Mouse (Mus musculus): ENCODE results near the gene Ktn1.

The Ktn1 gene

DNA sequence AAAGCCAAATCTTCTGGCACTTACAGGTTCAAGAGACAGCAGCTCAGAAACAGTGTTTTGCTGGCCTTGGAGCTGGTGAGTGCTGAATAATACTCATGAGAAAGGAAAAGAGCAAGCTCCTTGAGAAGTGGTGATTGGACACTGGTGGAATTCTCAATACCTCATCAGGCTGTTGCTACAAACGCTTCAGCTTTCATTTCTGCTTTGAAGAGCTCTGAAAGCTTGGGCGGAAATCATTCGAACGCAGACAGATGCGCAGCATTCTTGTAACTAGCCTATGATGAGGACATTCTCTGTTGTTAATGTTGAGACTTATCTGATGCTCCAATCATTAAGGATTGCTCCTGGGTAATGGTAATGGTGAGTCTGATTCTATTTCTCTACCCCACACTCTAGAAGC lies at the start of gene Ktn1:
Gene Ktn1, plus strand, starts transcription at position 231 of the 400 bp plus-strand sequence.
- peak in 1 of 2 experiments; percentile 7 for DNase-seq

DNA sequence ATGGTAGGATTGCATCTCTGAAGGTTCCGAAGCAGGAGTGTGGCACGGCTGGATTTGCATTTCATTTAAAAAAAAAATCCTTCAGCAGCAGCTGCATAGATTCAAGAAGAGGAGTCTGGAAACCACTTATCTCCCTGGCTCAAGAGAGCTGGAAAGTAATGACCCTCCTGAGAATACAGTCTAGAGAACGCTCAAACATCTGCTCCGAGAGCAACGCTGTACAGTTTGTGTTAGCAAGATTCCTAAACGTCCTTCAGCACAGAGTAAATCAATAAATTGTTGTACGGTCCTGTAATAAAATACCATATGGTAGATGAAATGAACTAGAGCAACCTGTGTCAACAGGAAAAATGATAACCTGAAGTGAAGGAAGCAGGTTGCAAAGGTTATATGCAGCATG lies 35.0 kb upstream of the Ktn1 start:
- no peak for DNase-seq

DNA sequence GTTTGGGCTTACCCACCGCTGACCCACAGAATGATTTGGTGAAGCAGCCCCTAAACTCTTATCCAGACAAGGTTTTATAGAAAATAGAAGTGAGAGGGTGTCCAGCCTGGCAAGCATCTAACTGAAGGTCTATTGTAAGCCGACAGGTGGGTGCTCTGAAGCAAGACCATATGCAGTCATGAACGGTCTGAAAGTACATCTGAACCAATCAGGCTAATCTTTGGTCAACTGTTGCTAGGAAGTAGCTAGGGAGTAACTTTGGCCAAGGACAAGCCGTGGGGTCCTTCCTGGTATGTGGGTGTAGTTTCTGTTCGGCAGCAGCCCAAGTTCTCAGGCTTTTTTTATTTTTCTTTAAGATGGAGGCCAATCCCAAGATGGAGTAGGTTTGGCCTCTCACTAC lies 29.4 kb upstream of the Ktn1 start:
- DNase-seq = no peak

DNA sequence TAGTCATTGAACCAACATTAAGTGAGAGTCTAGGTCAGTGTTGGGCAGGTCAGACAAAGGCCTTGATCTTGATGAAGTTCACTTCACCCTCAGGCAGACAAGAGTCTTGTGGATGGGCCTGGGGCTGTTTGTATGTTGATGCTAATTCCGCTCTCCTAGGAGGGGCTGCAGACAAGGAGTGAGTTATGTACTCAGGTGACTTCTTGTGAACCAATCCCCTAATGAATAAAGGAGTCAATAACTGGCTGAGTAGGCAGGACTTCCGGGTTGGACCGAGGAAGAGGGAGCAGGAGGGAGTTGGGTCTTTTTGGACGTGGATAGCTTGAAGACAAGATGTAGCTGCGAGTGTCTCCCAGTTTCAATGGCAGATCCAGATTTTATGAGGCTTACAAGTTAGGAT lies 26.3 kb upstream of the Ktn1 start:
- no peak for DNase-seq

DNA sequence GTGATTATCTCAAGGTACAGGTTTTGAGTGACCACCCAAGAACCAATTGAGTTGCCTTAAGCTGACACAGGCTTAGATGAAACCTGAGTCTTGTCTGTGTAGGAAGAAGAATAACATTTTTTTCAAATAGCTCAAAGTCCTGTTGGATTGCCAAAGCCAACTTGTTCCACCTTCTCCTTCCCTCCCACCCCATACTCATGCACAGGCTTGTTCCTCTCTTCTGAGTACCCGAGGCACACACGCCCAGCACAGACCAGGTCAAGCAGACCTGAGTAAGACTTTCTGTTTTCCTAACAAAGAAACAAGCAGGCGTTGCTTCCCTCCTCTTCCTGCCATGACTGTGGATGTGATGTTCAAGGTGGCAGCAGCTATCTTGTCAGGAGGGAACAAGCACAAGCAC lies 23.4 kb upstream of the Ktn1 start:
- no peak for DNase-seq

DNA sequence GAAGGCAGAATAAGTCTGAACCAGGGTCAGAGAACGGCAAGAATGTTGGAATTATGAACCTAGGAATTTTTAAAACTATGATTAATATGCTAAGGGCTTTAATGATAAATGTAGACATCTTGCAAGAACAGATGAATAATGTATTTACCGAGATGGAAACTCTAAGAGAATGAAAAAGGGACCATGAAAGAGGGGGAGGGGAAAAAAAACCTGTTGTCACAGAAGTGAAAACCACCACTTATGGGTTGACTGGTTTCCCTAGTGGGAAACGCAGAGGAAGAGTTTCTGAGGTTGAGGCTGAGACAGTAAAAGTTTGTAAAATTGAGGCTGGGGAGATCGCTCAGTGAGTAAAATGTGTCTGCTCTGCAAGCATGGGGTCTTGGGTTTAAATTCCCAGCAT lies 22.1 kb upstream of the Ktn1 start:
- no peak for DNase-seq

DNA sequence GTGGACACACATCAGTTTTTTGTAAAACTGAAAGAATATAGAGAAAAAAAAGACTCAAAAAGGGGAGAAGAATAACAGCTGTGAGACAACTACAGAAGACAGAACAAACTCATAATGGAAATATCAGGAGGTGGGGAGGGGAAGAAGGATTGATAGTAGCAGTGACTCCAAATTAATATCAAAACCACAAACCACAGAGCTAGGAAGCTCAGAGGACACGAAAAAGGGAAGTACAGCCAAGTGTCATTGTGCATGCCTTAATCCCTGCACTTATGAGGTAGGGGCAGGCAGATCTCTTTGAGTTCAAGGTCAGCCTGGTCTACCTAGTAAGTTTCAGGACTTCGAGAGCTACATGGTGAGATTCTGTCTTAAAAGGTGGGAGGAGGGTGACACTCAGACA lies 21.4 kb upstream of the Ktn1 start:
- DNase-seq = no peak

DNA sequence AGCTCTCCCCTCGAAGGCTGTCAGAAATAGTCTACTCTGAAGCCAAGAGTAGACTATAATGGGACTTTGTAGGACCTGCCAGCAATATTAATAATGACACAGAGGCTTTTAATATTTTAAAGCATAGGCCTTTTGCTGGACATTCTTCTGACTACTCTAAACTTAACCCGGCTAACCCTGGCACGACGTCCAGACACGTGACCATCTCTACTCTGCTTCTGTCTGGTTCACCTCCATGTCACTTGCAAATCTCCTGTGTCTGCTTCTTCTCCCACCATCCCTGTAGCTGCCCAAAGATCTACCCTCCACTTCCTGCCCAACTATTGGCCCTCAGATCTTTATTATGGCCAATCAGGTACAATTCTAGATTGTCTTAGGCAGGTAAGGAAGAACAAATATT lies 20.9 kb upstream of the Ktn1 start:
- no peak for DNase-seq

DNA sequence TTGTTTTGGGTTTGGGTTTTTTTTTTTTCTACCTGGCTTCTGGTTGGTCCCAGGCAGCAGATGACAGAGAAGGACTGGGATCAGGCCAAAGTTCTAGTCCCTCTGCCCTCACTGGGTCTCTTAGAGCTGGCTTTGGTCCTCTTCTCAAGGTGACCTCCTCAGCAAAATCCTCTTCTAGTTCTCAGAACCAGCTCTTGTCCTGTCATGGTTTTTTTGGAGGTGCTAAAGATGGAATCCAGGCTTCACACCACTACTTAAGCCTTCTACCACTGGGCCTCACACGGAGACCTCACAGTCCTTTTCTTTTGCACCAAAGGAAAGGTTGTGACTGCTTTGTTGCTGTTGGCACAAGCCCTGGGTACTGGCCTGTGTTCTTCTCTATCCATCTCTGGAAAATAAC lies 15.8 kb upstream of the Ktn1 start:
- no peak for DNase-seq

DNA sequence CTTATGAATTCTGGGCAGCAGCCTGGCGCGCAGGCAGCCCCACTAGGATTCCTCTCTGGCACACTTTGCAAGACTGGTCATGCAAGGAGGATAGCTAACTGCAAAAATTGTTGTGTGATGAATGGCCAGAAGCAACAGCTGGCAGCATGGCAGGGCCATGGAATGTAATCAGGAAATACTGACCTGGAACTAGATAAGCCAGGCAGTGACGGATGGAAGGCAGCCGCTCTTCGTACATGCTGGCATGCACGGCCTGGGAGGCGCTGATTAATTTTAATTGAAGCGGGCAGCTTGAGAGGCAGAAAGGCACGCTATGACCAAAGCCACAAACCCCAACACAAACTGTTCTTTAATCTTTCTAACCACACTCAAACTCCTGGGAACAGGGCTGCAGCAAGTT lies 13.8 kb upstream of the Ktn1 start:
- DNase-seq = peak; percentile 19 to 20

DNA sequence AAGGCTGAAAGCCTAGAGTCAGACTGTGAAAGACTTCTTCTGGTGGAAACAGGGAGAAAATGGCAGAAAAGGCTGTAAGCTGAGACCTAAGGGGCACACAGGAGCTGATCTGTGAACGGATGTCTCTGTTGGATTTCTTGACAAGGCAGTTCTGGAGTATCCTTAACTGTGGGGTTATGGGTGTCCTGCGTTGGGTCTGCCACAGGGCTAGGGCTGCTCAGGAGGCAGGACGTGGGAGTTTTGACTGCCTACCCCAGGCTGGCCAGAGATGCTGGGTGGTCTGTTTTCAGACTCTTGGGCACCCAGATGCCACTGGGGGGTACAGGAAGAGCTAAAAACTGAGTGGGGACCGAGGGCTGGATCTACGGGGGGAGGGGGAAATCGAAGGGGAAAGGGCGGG lies 13.4 kb upstream of the Ktn1 start:
- no peak for DNase-seq

DNA sequence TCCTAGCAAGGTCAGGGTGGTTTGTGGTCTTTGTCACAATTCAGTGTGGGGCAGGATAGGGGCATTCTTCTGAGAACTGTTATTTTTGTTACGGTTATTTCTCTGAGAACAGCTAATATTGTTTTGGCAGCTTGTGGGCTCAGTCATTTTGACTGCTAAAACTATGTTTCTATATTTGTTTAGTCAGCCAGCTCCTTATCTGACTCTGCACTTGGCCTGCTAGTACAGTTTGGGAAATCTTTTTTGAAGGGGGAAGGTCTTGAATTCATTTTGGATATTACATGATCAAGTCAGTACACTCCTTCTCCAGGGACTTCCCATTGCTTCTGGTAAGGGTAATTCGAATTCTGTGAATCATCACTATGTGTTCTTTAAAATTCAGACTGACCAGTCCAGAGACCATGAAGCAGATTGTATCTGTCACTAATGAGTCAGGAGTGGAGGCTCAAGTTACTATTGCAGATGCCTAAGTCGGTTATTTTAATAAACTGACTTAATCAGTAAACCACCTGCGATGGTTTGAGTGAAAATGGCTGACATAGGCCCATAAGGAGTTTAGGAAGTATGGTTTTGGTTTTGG lies 9.8 kb upstream of the Ktn1 start:
- DNase-seq = no peak

DNA sequence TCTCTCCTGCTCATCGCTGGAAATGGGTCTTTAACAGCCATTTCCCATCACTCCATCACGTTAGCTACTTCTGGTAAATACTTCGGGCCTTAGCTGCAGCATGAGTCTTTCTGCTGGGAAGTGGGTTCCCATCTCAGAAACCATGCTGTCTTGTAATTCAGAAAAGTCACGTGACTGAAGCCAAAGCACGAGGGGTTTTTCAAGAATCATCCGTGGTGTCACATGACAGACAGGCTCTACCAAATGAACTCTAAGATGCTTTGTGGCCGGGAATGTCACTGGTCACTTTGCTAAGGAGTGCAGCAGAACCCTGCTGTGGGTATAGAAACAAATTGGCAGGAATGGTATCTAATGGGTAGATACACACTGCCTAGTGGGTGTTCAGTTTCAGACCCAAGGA lies 2.6 kb upstream of the Ktn1 start:
- DNase-seq = no peak

DNA sequence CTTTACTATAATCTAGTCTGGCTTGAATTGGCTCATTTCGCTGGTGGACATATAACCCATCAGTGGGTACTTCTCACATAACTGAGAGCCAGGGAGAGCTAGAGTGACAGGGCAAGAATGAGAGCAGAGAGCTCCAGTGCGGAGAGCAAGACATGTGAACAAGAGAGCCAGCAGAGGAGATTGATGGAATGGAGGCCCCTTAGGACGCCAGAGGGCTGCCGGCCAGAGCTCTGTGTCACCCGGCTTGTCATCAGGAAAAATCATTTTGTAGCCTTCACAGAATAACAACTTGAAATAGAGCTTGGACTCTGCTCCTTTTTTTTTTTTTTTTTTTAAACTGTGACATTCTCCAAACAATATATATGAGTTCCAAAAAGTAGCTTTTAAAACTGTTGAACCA lies 2.0 kb upstream of the Ktn1 start:
- no peak for DNase-seq

DNA sequence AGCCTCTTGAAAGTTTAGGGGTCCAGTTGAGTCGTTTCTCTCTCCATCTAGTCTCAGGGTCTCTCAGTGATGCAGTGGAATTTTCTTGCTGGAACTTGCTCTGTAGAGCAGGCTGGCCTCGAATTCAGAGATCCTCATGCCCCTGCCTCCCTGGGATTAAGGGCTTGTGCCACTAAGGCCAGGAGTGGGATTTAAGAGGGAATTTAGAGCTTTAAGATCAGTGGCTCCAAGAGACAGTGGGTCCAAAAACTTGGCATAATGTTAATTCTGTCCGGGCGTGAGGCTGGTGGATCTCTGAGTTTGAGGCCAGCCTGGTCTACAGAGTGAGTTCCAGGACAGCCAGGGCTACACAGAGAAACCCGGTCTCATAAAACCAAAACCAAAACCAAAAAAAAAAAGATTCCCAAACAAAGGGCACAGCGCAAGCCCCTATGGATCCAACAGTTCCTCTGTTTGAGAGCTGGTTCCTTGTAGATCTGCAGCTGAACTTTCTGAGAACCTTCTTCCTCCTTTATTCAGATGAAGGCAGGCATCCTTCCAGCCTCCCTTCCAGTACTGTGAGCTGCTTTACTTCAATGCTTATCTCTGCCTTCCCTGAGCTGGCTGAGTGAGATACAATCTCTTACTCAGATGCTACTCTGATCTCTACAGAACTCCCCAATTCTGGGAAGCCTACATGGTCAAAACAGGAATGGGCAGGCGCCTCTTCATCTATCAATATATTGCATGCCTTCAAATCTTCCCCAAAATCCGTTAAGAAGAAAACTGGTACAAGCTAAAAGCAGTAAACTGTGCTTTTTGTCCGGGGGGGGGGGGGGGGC lies 1.3 kb upstream of the Ktn1 start:
- no peak for DNase-seq

DNA sequence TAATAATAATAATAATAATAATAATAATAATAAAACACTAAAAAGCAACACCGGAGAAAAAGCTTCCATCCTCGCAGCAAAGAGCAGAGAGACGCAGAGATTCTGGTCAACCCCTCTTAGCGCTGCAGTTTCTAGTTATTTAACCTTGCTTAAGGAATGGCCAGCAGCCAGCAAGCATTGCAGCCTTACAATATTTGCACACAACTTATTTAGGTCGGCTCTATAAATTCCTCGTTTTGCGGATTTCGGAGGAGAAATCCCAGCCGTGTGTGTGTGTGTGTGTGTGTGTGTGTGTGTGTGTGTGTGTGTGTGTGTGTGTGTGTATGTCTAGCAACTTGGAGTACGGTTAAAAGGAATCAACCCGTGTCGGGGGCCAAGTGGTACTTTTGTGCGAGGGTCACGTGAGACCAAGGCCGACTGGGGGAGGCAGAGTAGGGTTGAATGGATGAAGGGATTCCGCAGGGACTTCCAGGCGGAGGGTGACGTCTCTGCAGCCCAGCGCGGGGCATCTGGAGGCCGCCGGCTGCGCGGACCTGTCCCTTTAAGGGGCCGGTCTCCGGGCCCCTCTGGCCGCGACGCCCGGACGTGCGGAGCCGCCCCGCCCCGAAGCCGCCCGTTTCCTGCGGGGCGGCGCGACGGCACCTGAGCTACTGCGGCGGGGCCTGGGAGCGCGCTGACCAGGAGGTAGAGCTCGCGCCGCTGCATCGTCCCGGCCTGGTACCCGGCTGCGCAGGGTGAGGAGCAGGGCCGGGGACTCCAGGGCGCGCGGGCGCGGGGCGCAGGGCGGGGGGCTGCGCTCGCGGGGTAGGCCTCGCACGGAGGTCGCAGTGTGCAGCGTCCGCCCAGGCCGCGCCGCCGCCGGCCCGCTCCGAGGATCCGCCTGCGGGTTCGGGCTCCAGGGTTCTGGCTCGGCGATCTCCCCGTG lies 720 bp downstream of the Ktn1 start:
- peak; percentile 72 to 84 for DNase-seq

DNA sequence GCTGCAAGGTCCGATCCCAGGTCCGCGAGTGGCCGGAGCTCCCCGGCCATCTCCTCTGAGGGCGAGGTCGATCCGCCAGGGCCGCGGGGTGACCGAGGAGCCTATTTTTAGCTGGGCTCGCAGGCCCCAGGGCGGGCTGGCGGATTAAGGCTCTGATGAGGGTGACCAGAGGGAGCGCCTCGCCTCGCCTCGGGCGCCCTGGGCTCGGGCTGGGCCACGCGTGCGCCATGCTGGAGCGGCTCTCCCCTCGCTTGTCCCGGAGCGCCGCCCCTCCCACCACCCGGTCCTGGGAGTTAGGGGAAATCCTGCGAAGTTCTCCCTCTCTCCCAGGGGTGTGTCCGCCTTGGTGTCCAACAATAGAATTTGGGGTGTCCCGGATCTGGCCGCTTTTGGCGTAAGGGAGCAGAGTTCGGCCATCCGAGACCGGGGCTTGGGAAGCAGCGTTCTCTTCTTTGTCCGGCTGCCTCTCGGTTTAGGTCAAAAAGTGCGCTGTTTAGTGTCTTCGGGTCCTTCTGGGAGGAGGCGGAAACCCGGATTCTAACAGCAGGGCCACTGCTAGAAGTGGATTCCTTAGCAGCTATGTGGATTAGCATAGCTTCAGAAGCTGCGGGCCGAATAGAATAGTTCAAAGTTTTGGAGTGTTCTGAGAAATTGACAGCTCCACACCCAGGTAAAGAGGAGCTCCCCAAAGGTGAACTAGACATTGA lies 1.5 kb downstream of the Ktn1 start:
- no peak for DNase-seq

DNA sequence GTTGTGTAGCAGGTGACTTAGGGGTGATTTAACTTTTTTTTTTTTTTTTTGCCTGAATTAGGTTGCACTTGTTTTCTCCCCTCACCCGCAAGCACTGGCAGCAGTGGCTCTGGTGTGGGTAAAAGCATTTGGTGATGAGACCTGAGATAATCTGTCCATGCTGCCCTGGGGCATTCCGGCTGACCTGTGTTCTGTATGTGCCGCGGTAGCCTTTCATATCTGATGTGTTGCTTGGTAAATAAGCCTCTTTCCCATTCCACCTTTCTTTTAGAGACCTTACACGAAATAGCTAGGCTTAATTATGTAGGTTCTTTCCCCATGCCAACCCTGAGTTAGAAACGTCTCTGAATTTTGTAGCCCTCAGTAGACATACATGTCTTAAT lies 2.1 kb downstream of the Ktn1 start:
- no peak for DNase-seq

DNA sequence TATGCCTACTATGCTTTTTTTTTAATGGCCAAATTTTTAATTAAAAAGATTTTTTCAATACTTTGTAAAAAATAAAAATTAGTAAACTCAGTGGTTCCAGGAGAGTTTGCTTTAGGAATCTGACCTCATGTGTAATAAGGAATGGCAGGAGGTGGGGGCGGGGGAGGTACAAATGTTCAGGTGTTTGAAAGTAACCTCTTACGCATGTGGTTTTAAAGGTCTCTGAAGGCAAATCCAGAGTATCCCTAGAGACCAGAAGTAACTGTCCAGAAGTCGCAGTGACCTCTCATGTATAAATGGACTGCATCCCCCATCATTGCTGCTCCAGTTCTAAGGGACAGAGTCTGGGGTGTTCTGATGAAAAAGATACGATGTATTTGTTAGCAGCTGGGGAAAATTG lies 3.0 kb downstream of the Ktn1 start:
- no peak for DNase-seq

DNA sequence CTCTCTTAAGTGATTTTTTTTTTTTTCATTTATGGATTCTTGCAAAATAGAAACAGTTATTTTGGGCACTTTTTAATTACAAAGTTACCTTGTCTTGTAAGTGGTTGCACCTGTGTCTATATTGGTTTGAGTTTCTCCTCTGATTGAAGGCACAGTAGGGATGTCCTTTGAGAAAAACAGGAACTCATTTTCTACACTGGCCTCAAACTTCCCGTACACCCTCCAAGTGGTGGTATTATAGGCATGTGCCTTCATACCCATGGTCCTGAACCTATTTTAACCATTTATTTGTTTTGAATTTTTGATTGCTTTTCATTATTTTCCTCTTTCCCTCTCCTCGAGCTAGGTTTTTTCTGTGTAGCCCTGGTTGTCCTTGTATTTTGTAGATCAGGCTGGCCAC lies 7.2 kb downstream of the Ktn1 start:
- DNase-seq = no peak

DNA sequence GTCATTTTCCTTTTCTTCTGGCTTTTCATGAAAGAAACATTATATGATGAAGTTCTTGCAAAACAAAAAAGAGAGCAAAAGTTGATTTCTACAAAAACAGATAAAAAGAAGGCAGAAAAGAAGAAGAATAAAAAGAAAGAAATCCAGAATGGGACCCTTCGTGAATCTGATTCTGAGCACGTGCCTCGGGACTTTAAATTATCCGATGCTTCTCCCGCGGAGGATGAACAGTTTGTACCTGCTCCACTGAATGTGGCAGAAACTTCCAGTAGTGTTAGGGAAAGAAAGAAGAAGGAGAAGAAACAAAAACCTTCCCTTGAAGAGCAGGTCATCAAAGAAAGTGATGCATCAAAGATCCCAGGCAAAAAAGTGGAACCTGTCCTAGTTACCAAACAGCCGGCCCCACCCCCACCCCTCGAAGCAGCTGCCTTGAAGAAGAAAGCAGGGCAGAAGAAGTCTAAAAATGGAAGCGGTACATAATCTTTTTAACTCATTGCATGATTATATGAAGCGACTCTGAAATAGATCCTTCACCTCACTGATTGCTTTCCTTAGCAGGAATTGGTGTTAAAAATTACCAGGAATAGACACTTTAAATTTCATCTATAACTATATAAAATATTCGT lies 15.7 kb downstream of the Ktn1 start:
- DNase-seq = no peak

DNA sequence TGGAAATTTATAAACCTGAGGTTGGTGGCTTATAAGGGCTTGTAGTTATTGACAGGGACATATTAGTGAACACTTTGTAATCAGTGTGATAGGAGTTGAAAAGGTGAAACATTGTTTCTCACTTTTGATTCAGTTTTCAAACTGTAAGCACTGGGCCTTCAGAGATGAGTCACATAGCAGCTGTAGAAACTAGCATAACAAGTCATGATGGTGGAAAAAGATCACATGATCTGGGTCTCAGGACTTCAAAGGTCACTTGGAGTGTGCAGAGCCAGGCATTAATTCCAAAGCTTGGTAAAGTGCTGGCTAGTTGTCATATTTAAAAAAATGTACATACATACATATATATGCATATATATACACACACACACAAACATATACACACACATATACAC lies 16.2 kb downstream of the Ktn1 start:
- DNase-seq = no peak
